Mouse (Mus musculus) olfactory bulb, adult 2 months (tissue): Measurements from ENCODE around the gene Ubl4b.

Experiments
- CTCF ChIP-seq: fragments of 200-500 bp; IDR thresholded peaks from 2 replicates; pipeline ENCODE4 v1.5.1; 2012; ENCODE audit warnings: low read depth, mild to moderate bottlenecking, low read length, moderate library complexity; ENCODE audit not compliant: insufficient read depth
- POLR2A ChIP-seq: fragments of 200-500 bp; IDR thresholded peaks from 2 replicates; pipeline ENCODE4 v1.6.1; 2012; ENCODE audit warnings: mild to moderate bottlenecking, low read depth, low read length, moderate library complexity; ENCODE audit not compliant: insufficient read depth

DNA sequence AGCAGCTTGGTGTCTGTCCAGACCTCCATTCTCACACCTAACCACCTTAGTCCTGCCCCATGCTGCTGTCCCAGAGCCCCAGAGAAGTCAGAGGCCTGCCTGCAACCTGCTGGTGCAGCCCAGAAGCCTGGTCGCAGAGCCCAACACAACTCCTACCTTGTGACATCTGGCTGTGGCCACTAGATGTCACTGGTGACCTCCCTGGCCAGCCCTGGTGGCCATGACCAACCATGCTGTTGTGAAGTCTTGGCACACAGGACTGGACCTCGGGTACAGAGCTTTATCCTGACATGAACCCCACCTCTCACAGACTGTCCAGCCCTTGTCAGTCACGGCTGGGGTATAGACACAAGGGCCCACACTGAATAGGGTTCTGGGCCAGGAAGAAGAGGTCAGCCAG is 4.3 kb upstream of the Ubl4b start:
- TF ChIP-seq CTCF: peak; percentile 74
- TF ChIP-seq POLR2A: no peak
